Mouse (Mus musculus) MEL-GATA-1-ER (cell line): ENCODE data around the gene Zfp423.

Source experiments
- DNase-seq: peaks from one replicate; pipeline ENCODE4 v3.0.0-alpha.2; 2012; ENCODE audit warnings: low read depth; ENCODE audit errors: extremely low read depth

The Zfp423 gene

GRCm38 (mm10) chr8:87836866-87837265 lies 122.5 kb downstream of the Zfp423 start:
- no peak for DNase-seq

GRCm38 (mm10) chr8:87835924-87836323 lies 123.5 kb downstream of the Zfp423 start:
- no peak for DNase-seq

- no peak for DNase-seq
Measured at GRCm38 (mm10) chr8:87835411-87835821, 124.0 kb downstream of the Zfp423 start.

GRCm38 (mm10) chr8:87834656-87835055 lies 124.7 kb downstream of the Zfp423 start:
- no peak for DNase-seq

- no peak for DNase-seq
Measured at GRCm38 (mm10) chr8:87833841-87834620, 125.4 kb downstream of the Zfp423 start.

- no peak for DNase-seq
Measured at GRCm38 (mm10) chr8:87833339-87833738, 126.1 kb downstream of the Zfp423 start.

- no peak for DNase-seq
Measured at GRCm38 (mm10) chr8:87832381-87833325, 126.7 kb downstream of the Zfp423 start.

- no peak for DNase-seq
Measured at GRCm38 (mm10) chr8:87831567-87831966, 127.8 kb downstream of the Zfp423 start.

GRCm38 (mm10) chr8:87831116-87831515 lies 128.3 kb downstream of the Zfp423 start:
- DNase-seq = no peak

GRCm38 (mm10) chr8:87830200-87830599 lies 129.2 kb downstream of the Zfp423 start:
- DNase-seq = no peak

- no peak for DNase-seq
Measured at GRCm38 (mm10) chr8:87826013-87826660, 133.3 kb downstream of the Zfp423 start.

- DNase-seq = no peak
Measured at GRCm38 (mm10) chr8:87823172-87823571, 136.2 kb downstream of the Zfp423 start.

GRCm38 (mm10) chr8:87822690-87823089 lies 136.7 kb downstream of the Zfp423 start:
- no peak for DNase-seq

- no peak for DNase-seq
Measured at GRCm38 (mm10) chr8:87822175-87822574, 137.2 kb downstream of the Zfp423 start.

GRCm38 (mm10) chr8:87821655-87822054 lies 137.7 kb downstream of the Zfp423 start:
- DNase-seq = no peak

- no peak for DNase-seq
Measured at GRCm38 (mm10) chr8:87819263-87819662, 140.1 kb downstream of the Zfp423 start.

GRCm38 (mm10) chr8:87818506-87818905 lies 140.9 kb downstream of the Zfp423 start:
- DNase-seq = no peak

- DNase-seq = no peak
Measured at GRCm38 (mm10) chr8:87816141-87816540, 143.3 kb downstream of the Zfp423 start.

- no peak for DNase-seq
Measured at GRCm38 (mm10) chr8:87812661-87813060, 146.7 kb downstream of the Zfp423 start.

- no peak for DNase-seq
Measured at GRCm38 (mm10) chr8:87812069-87812449, 147.3 kb downstream of the Zfp423 start.

GRCm38 (mm10) chr8:87811399-87812068 lies 147.9 kb downstream of the Zfp423 start:
- DNase-seq = no peak
